Mouse (Mus musculus) CH12.LX (cell line): ENCODE results near the gene Fam219a.

Experiments used
- CHD1 ChIP-seq: IDR thresholded peaks from 2 replicates; pipeline ENCODE4 v1.6.1; 2012; ENCODE audit warnings: low read depth, low read length, improper control_type of control experiment, inconsistent platforms
- CTCF ChIP-seq, 2 experiments: IDR thresholded peaks in 1 of 2; conservative IDR thresholded peaks in 1 of 2; 2 replicates each; pipeline ENCODE4 v1.5.1; 2011 to 2012; ENCODE audit warnings: low read depth in 2 of 2, low read length in 2 of 2, improper control_type of control experiment in 1 of 2, inconsistent platforms in 1 of 2, mild to moderate bottlenecking in 1 of 2, moderate library complexity in 1 of 2
- E2F4 ChIP-seq: IDR thresholded peaks from 2 replicates; pipeline ENCODE4 v1.6.1; 2011; ENCODE audit warnings: low read depth, low read length, improper control_type of control experiment; ENCODE audit not compliant: insufficient replicate concordance
- EP300 ChIP-seq: IDR thresholded peaks from 2 replicates; pipeline ENCODE4 v1.6.1; 2011; ENCODE audit warnings: low read length, improper control_type of control experiment
- JUN ChIP-seq: IDR thresholded peaks from 2 replicates; pipeline ENCODE4 v1.6.1; 2011; ENCODE audit warnings: low read depth, mild to moderate bottlenecking, low read length, improper control_type of control experiment, moderate library complexity; ENCODE audit not compliant: insufficient read depth
- POLR2A ChIP-seq: IDR thresholded peaks from 2 replicates; pipeline ENCODE4 v1.6.1; 2011; ENCODE audit warnings: low read depth, mild to moderate bottlenecking, improper control_type of control experiment, low read length
- POLR2AphosphoS2 ChIP-seq: IDR thresholded peaks from 2 replicates; pipeline ENCODE4 v1.6.1; 2011; ENCODE audit warnings: low read depth, low read length, improper control_type of control experiment
- RCOR1 ChIP-seq: conservative IDR thresholded peaks from 2 replicates; pipeline ENCODE4 v1.6.1; 2012; ENCODE audit warnings: low read depth, mild to moderate bottlenecking, inconsistent platforms, low read length, improper control_type of control experiment
- SMC3 ChIP-seq: IDR thresholded peaks from 2 replicates; pipeline ENCODE4 v1.6.1; 2011; ENCODE audit warnings: low read depth, low read length, improper control_type of control experiment
- TCF12 ChIP-seq: IDR thresholded peaks from 2 replicates; pipeline ENCODE4 v1.6.1; 2014; ENCODE audit warnings: low read depth, mild to moderate bottlenecking, inconsistent platforms, low read length, improper control_type of control experiment
- USF2 ChIP-seq: conservative IDR thresholded peaks from 2 replicates; pipeline ENCODE4 v1.6.1; 2011; ENCODE audit warnings: low read depth, low read length, improper control_type of control experiment
- ZMIZ1 ChIP-seq: IDR thresholded peaks from 2 replicates; pipeline ENCODE4 v1.6.1; 2012; ENCODE audit warnings: low read depth, mild to moderate bottlenecking, inconsistent platforms, low read length, improper control_type of control experiment
- ZNF384 ChIP-seq: IDR thresholded peaks from 2 replicates; pipeline ENCODE4 v1.6.1; 2012; ENCODE audit warnings: low read depth, low read length, improper control_type of control experiment, inconsistent platforms

DNA sequence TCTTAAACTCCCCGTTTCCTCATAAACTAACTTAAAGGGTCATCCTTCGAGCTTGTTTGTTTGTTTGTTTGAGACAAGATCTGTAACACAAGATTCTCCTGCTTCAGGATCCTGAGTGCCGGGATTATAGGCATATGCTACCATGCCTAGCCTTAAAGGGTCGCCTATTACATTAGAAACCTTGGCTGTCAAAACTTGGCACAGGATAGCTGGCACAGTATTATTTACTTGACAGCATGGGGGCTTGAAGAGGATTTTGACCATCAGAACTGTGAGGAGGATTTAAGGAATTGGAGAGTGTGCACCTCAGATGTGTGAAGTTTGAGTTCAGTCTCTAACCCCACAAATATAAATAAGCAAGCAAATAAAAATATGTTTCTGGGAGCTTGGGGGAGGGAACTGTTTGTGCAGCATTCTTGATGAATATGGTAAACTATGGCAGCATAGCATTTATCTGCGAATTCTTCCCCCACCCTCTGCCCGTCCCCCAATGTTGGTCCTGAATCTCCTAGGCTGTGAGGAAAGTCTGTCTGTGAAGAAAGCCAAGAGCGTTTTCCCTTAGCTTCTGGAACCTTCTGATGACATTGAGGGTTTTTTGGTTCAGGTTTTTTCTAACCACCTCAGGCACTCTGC is 99.2 kb downstream of the Fam219a start:
- no peak for TF ChIP-seq ZNF384
- no peak for TF ChIP-seq POLR2AphosphoS2
- TF ChIP-seq CTCF (conservative IDR thresholded peaks at IDR 0.05 in 1 of 2, IDR thresholded peaks at IDR 0.05 in 1 of 2; ENCODE audit: low read depth in 2 of 2, low read length in 2 of 2): no peak
- no peak for TF ChIP-seq POLR2A
- TF ChIP-seq ZMIZ1: no peak
- no peak for TF ChIP-seq EP300
- TF ChIP-seq JUN: no peak
- no peak for TF ChIP-seq E2F4
- TF ChIP-seq RCOR1: no peak
- no peak for TF ChIP-seq SMC3
- no peak for TF ChIP-seq USF2
- no peak for TF ChIP-seq CHD1
- TF ChIP-seq TCF12: no peak
